In genomic region chr14:14784223-14784622, GRCm38 (mm10) we compare ENCODE assay signal across 18 mouse cellular contexts. TPM values are rescaled to one million over a fixed set of nuclear protein-coding genes. Genes with fewer than 3 reads are reported as not detected.
"Had no signal": no experiment of that assay in that cellular context is flagged by ENCODE, and none has a peak within 500 bp of the region (broad histone marks: within the 10 kb centered on the region; RNA-seq: fewer than 3 reads in every experiment).

No protein-coding gene starts in this region.

- H3K4me3 ChIP-seq: neural tube, embryonic 13.5 days; neural tube, embryonic 15.5 days; stomach, embryonic 15.5 days had no signal

- H3K4me2 ChIP-seq: neural tube, embryonic 13.5 days; neural tube, embryonic 15.5 days; stomach, embryonic 15.5 days had no signal

- H3K4me1 ChIP-seq: neural tube, embryonic 13.5 days; neural tube, embryonic 15.5 days; stomach, embryonic 15.5 days had no signal

- H3K27me3 ChIP-seq: neural tube, embryonic 13.5 days; neural tube, embryonic 15.5 days; stomach, embryonic 15.5 days had no signal

- H3K9ac ChIP-seq: neural tube, embryonic 13.5 days; neural tube, embryonic 15.5 days; stomach, embryonic 15.5 days had no signal

- H3K27ac ChIP-seq: neural tube, embryonic 13.5 days; neural tube, embryonic 15.5 days; stomach, embryonic 15.5 days; stomach, postnatal 0 days had no signal

- DNase-seq: retina, postnatal 1 day; right cerebral cortex, adult 18-20 months; right cerebral cortex, postnatal 14 days; right cerebral cortex, postnatal 25 days; right cerebral cortex, postnatal 4 days; spleen, adult 18-20 months; thymus, adult 18-20 months; thymus, adult 2 months; thymus, postnatal 14 days; thymus, postnatal 25 days; thymus, postnatal 36 days; thymus, postnatal 4 days had no signal

- H3K9me3 ChIP-seq: neural tube, embryonic 13.5 days; neural tube, embryonic 15.5 days; stomach, embryonic 15.5 days had no signal

RNA-seq across cellular contexts. Expression of gene Nek10, which starts 19.0 kb away (rescaled TPM):
- polyA plus RNA-seq: small intestine, adult 2 months; thymus, postnatal 0 days had no signal
